Mouse (Mus musculus) CH12.LX (cell line): Measurements from ENCODE around the gene 4930438A08Rik. TPM values are rescaled to one million over a fixed set of nuclear protein-coding genes. Genes with fewer than 3 reads are reported as not detected.

Experiments
- DNase-seq: peaks from one replicate; pipeline ENCODE4 v3.0.0-alpha.2; 2013; ENCODE audit errors: extremely low read depth
- H3K27ac ChIP-seq: 2 replicates; pipeline ENCODE4 v1.5.1; 2012; ENCODE audit warnings: low read depth, mild to moderate bottlenecking, control low read depth, moderate library complexity; ENCODE audit not compliant: insufficient read depth
- H3K27me3 ChIP-seq: replicated peaks from 2 replicates; pipeline ENCODE3; 2012; ENCODE audit warnings: inconsistent platforms
- H3K36me3 ChIP-seq, 2 experiments: replicated peaks in 1 of 2; 2 replicates each; pipeline versions ENCODE3 to v1.6.1; 2012; ENCODE audit warnings: inconsistent platforms in 1 of 2, low read length in 1 of 2, mild to moderate bottlenecking in 1 of 2, mixed read lengths in 1 of 2, moderate library complexity in 1 of 2; ENCODE audit not compliant: control insufficient read depth in 1 of 2, insufficient read depth in 1 of 2
- H3K4me1 ChIP-seq, 2 experiments: 2 replicates each; pipeline ENCODE4 v1.6.1; 2012; ENCODE audit warnings: inconsistent platforms in 1 of 2, moderate library complexity in 1 of 2; ENCODE audit not compliant: insufficient read depth in 2 of 2, control insufficient read depth in 1 of 2
- H3K4me2 ChIP-seq: 2 replicates; pipeline ENCODE4 v1.6.1; 2012; ENCODE audit warnings: low read depth, mild to moderate bottlenecking, control low read depth; ENCODE audit not compliant: poor library complexity, insufficient read depth, severe bottlenecking
- H3K4me3 ChIP-seq, 3 experiments: fragments of 150-350 bp in 1 of 3; sonication (generic) in 1 of 3; replicated peaks in 1 of 3; 2 replicates each; pipeline versions ENCODE3 to v1.5.1; 2011 to 2012; ENCODE audit warnings: low read depth in 2 of 3, low read length in 2 of 3, mild to moderate bottlenecking in 2 of 3, moderate library complexity in 2 of 3, control low read depth in 1 of 3, improper control_type of control experiment in 1 of 3, inconsistent platforms in 1 of 3, mixed read lengths in 1 of 3; ENCODE audit not compliant: poor library complexity in 1 of 3
- H3K79me2 ChIP-seq: replicated peaks from 2 replicates; pipeline ENCODE4 v1.6.1; 2012; ENCODE audit warnings: mild to moderate bottlenecking, moderate library complexity; ENCODE audit not compliant: control insufficient read depth, poor library complexity, insufficient read depth, severe bottlenecking; ENCODE audit errors: extremely low read depth
- H3K9ac ChIP-seq: 2 replicates; pipeline ENCODE4 v1.6.1; 2012; ENCODE audit warnings: low read depth, mild to moderate bottlenecking, control low read depth, moderate library complexity; ENCODE audit not compliant: insufficient read depth
- H3K9me3 ChIP-seq: replicated peaks from 2 replicates; pipeline ENCODE3; 2012; ENCODE audit warnings: low read length, inconsistent platforms, mixed read lengths
- BHLHE40 ChIP-seq: IDR thresholded peaks from 2 replicates; pipeline ENCODE4 v1.6.1; 2011; ENCODE audit warnings: mild to moderate bottlenecking, low read depth, low read length, improper control_type of control experiment
- CHD2 ChIP-seq: IDR thresholded peaks from 2 replicates; pipeline ENCODE4 v1.6.1; 2011; ENCODE audit warnings: low read length, improper control_type of control experiment
- CTCF ChIP-seq, 2 experiments: IDR thresholded peaks in 1 of 2; conservative IDR thresholded peaks in 1 of 2; 2 replicates each; pipeline ENCODE4 v1.5.1; 2011 to 2012; ENCODE audit warnings: low read depth in 2 of 2, low read length in 2 of 2, improper control_type of control experiment in 1 of 2, inconsistent platforms in 1 of 2, mild to moderate bottlenecking in 1 of 2, moderate library complexity in 1 of 2
- E2F4 ChIP-seq: IDR thresholded peaks from 2 replicates; pipeline ENCODE4 v1.6.1; 2011; ENCODE audit warnings: low read depth, low read length, improper control_type of control experiment; ENCODE audit not compliant: insufficient replicate concordance
- ELF1 ChIP-seq: IDR thresholded peaks from 2 replicates; pipeline ENCODE4 v1.6.1; 2014; ENCODE audit warnings: low read depth, mild to moderate bottlenecking, inconsistent platforms, low read length, improper control_type of control experiment
- IRF4 ChIP-seq: IDR thresholded peaks from 2 replicates; pipeline ENCODE4 v1.6.1; 2014; ENCODE audit warnings: low read depth, mild to moderate bottlenecking, inconsistent platforms, low read length, improper control_type of control experiment
- JUN ChIP-seq: IDR thresholded peaks from 2 replicates; pipeline ENCODE4 v1.6.1; 2011; ENCODE audit warnings: low read depth, mild to moderate bottlenecking, low read length, improper control_type of control experiment, moderate library complexity; ENCODE audit not compliant: insufficient read depth
- JUND ChIP-seq: conservative IDR thresholded peaks from 2 replicates; pipeline ENCODE4 v1.6.1; 2011; ENCODE audit warnings: low read depth, low read length, improper control_type of control experiment
- KAT2A ChIP-seq: IDR thresholded peaks from 2 replicates; pipeline ENCODE4 v1.6.1; 2012; ENCODE audit warnings: low read length, improper control_type of control experiment, inconsistent platforms; ENCODE audit not compliant: insufficient replicate concordance
- MAFK ChIP-seq: IDR thresholded peaks from 2 replicates; pipeline ENCODE4 v1.6.1; 2011; ENCODE audit warnings: low read length, improper control_type of control experiment; ENCODE audit not compliant: insufficient replicate concordance
- MAX ChIP-seq: IDR thresholded peaks from 2 replicates; pipeline ENCODE4 v1.6.1; 2011; ENCODE audit warnings: low read length, improper control_type of control experiment
- MEF2A ChIP-seq: IDR thresholded peaks from 2 replicates; pipeline ENCODE4 v1.6.1; 2014; ENCODE audit warnings: low read depth, mild to moderate bottlenecking, inconsistent platforms, low read length, improper control_type of control experiment, borderline replicate concordance
- MYC ChIP-seq: IDR thresholded peaks from 2 replicates; pipeline ENCODE4 v1.6.1; 2011; ENCODE audit warnings: low read depth, mild to moderate bottlenecking, improper control_type of control experiment, low read length
- NELFE ChIP-seq: IDR thresholded peaks from 2 replicates; pipeline ENCODE4 v1.6.1; 2011; ENCODE audit warnings: low read depth, low read length, improper control_type of control experiment
- PAX5 ChIP-seq: IDR thresholded peaks from 2 replicates; pipeline ENCODE4 v1.6.1; 2012; ENCODE audit warnings: low read length, inconsistent platforms, mixed read lengths
- POLR2A ChIP-seq: IDR thresholded peaks from 2 replicates; pipeline ENCODE4 v1.6.1; 2011; ENCODE audit warnings: low read depth, mild to moderate bottlenecking, improper control_type of control experiment, low read length
- RAD21 ChIP-seq: IDR thresholded peaks from 2 replicates; pipeline ENCODE4 v1.6.1; 2011; ENCODE audit warnings: low read depth, mild to moderate bottlenecking, low read length, improper control_type of control experiment, moderate library complexity
- RCOR1 ChIP-seq: conservative IDR thresholded peaks from 2 replicates; pipeline ENCODE4 v1.6.1; 2012; ENCODE audit warnings: low read depth, mild to moderate bottlenecking, inconsistent platforms, low read length, improper control_type of control experiment
- SIN3A ChIP-seq: IDR thresholded peaks from 2 replicates; pipeline ENCODE4 v1.6.1; 2012; ENCODE audit warnings: low read length, improper control_type of control experiment, inconsistent platforms
- SMC3 ChIP-seq: IDR thresholded peaks from 2 replicates; pipeline ENCODE4 v1.6.1; 2011; ENCODE audit warnings: low read depth, low read length, improper control_type of control experiment
- TBP ChIP-seq: conservative IDR thresholded peaks from 2 replicates; pipeline ENCODE4 v1.6.1; 2011; ENCODE audit warnings: low read depth, low read length, improper control_type of control experiment
- UBTF ChIP-seq: IDR thresholded peaks from 2 replicates; pipeline ENCODE4 v1.6.1; 2012; ENCODE audit warnings: low read depth, mild to moderate bottlenecking, inconsistent platforms, low read length, improper control_type of control experiment, moderate library complexity
- USF2 ChIP-seq: conservative IDR thresholded peaks from 2 replicates; pipeline ENCODE4 v1.6.1; 2011; ENCODE audit warnings: low read depth, low read length, improper control_type of control experiment
- ZKSCAN1 ChIP-seq: IDR thresholded peaks from 2 replicates; pipeline ENCODE4 v1.6.1; 2012; ENCODE audit warnings: low read depth, inconsistent platforms, low read length, improper control_type of control experiment, borderline replicate concordance
- ZMIZ1 ChIP-seq: IDR thresholded peaks from 2 replicates; pipeline ENCODE4 v1.6.1; 2012; ENCODE audit warnings: low read depth, mild to moderate bottlenecking, inconsistent platforms, low read length, improper control_type of control experiment
- dilution Hi-C: fragments of 300-500 bp; cut with MboI; formaldehyde crosslinking; loops from 2 replicates; pipeline ENCODE4 v1.14.3; 2020; ENCODE audit warnings: low sequenced_read_pairs; ENCODE audit not compliant: extremely low pct_unique_long_range_greater_than_20kb, extremely low pct_ligation_motif_present
- in situ Hi-C: fragments of 300-500 bp; cut with MboI; formaldehyde crosslinking; loops from 3 replicates; pipeline ENCODE4 v1.14.3; 2019; ENCODE audit warnings: low sequenced_read_pairs, low pct_ligation_motif_present, low pct_unique_long_range_greater_than_20kb, mixed read lengths
- polyA plus RNA-seq: library from polyadenylated mRNA; unstranded; fragments of >175 nt; gene quantifications from 2 replicates; pipeline ENCODE4 v1.2.1, GENCODE M21; 2012; ENCODE audit warnings: low read depth; ENCODE audit not compliant: insufficient read length
- total RNA-seq, 2 experiments: library from RNA; depleted of rRNA; stranded (reverse); fragments of 300-350 nt in 1 of 2; fragments of >200 nt in 1 of 2; gene quantifications; 2 replicates each; pipeline ENCODE4 v1.2.3; 2012 to 2014

4930438A08Rik gene
- total and polyA plus RNA-seq, 3 experiments = not detected

- TF ChIP-seq ELF1 (no peak), CHD2 (peak; percentile 74)
- dilution Hi-C loops (no loop called here), in situ Hi-C loops (no loop called here)
- no peak overlapping the region for H3K4me3 ChIP-seq
- H3K36me3 ChIP-seq = no peaks in the 10 kb centered on the region
- H3K9ac ChIP-seq = no peak overlapping the region
- H3K4me2 ChIP-seq = no peak overlapping the region
- peaks cover 77% of the 10 kb centered on the region for H3K27me3 ChIP-seq
- peaks cover 6% of the 10 kb centered on the region for H3K9me3 ChIP-seq
- H3K27ac ChIP-seq = no peak overlapping the region
- H3K79me2 ChIP-seq = no peaks in the 10 kb centered on the region
- DNase-seq = no peak
- H3K4me1 ChIP-seq = peaks cover 3 to 7% of the 10 kb centered on the region in 2 experiments; a peak in 1 of 4 replicates
Measured at GRCm38 (mm10) chr11:58292791-58293190, 18.2 kb downstream of the 4930438A08Rik start.

GRCm38 (mm10) chr11:58297396-58297795, 22.8 kb downstream of the 4930438A08Rik start:
- in situ Hi-C loops = no loop called here
- TF ChIP-seq IRF4 (no peak), MYC (no peak)

GRCm38 (mm10) chr11:58301057-58301456, 26.5 kb downstream of the 4930438A08Rik start:
- Histone ChIP-seq H3K27ac (no peak overlapping the region), H3K9ac (peak overlapping the region; percentile 38), H3K4me3 (peak overlapping the region; percentile 39 to 57 (median 51)), H3K27me3 (peaks cover 30% of the 10 kb centered on the region), H3K79me2 (no peaks in the 10 kb centered on the region), H3K4me2 (peak overlapping the region; percentile 37), H3K9me3 (no peaks in the 10 kb centered on the region), H3K36me3 (no peaks in the 10 kb centered on the region), H3K4me1 (peaks cover 2 to 22% of the 10 kb centered on the region in 2 experiments; a peak in 2 of 4 replicates)
- dilution Hi-C loops (no loop called here), in situ Hi-C loops (loop anchor here (10.0 kb wide), 2 partner anchors 116 to 346 kb away; no protein-coding TSS in a partner anchor)
- peak; percentile 82 for DNase-seq
- TF ChIP-seq MAX = peak; percentile 71
- TF ChIP-seq ZKSCAN1 = no peak
- no peak for TF ChIP-seq ZMIZ1
- TF ChIP-seq KAT2A = 0 out of 2 replicates have a peak, but pooled peaks have one; percentile 17
- peak; percentile 98 for TF ChIP-seq JUND
- peak; percentile 33; the same call in 1 of the 2 replicates for TF ChIP-seq NELFE
- TF ChIP-seq E2F4 = 0 out of 2 replicates have a peak, but pooled peaks have one; percentile 38
- peak; percentile 69; the same call in 1 of the 2 replicates for TF ChIP-seq UBTF
- TF ChIP-seq SIN3A = no peak; the same call in 1 of the 2 replicates
- peak; percentile 98 for TF ChIP-seq IRF4
- peak; percentile 55; the same call in 1 of the 2 replicates for TF ChIP-seq MYC
- peak; percentile 18 for TF ChIP-seq RAD21
- TF ChIP-seq MAFK = peak; percentile 27; the same call in 1 of the 2 replicates
- peak; percentile 77; the same call in 1 of the 2 replicates for TF ChIP-seq TBP
- peak; percentile 65 for TF ChIP-seq MEF2A
- no peak for TF ChIP-seq USF2
- peak; percentile 89 for TF ChIP-seq RCOR1
- peak; percentile 83 to 94 for TF ChIP-seq CTCF (conservative IDR thresholded peaks at IDR 0.05 in 1 of 2, IDR thresholded peaks at IDR 0.05 in 1 of 2; ENCODE audit: low read depth in 2 of 2, low read length in 2 of 2)
- TF ChIP-seq POLR2A = no peak
- peak; percentile 55; the same call in 1 of the 2 replicates for TF ChIP-seq BHLHE40
- peak; percentile 95 for TF ChIP-seq JUN
- TF ChIP-seq PAX5 = no peak
- peak; percentile 51 for TF ChIP-seq SMC3

More at GRCm38 (mm10) chr11:58297396-58297795, 22.8 kb downstream of the 4930438A08Rik start:
- H3K9ac ChIP-seq = no peak overlapping the region
- no peak for DNase-seq
- H3K27ac ChIP-seq = no peak overlapping the region
- peaks cover 6% of the 10 kb centered on the region for H3K9me3 ChIP-seq
- dilution Hi-C loops = no loop called here
- H3K4me3 ChIP-seq = no peak overlapping the region
- H3K27me3 ChIP-seq = peaks cover 51% of the 10 kb centered on the region
- no peaks in the 10 kb centered on the region for H3K79me2 ChIP-seq
- H3K4me1 ChIP-seq = peaks cover 2 to 14% of the 10 kb centered on the region in 2 experiments; a peak in 2 of 4 replicates
- H3K36me3 ChIP-seq = no peaks in the 10 kb centered on the region
- no peak overlapping the region for H3K4me2 ChIP-seq
